Mouse (Mus musculus): ENCODE data around the gene Brinp2. TPM values are rescaled to one million over a fixed set of nuclear protein-coding genes. Genes with fewer than 3 reads are reported as not detected.

The Brinp2 gene
- total RNA-seq, 1 experiment from 2014 or later = not detected

DNA sequence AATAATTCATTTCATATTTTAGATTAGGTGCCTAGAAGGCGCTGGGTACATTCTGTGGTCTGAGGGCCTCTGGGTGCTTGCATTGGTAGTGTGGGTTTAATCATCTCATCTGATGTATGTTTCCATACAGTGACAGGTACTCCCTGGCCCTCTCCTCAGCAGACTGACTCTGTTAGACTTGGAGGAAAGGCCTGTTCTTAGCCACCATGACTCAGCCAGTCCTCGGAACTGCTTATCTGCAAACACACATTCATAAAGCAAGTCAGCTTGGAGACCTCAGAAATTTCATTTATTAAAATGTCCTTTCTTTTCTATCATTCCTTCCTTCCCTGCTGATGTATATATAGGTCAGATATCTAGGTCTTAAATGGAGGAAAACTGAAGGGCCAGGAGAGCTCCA is 116.3 kb downstream of the Brinp2 start:
- ATAC-seq (replicated peaks; ENCODE audit: insufficient number of reproducible peaks, low FRiP score, low TSS enrichment, poor library complexity, severe bottlenecking) = no peak

GRCm38 (mm10) chr1:158238722-158239121 is 117.4 kb downstream of the Brinp2 start:
- no peak for ATAC-seq (replicated peaks; ENCODE audit: insufficient number of reproducible peaks, low FRiP score, low TSS enrichment, poor library complexity, severe bottlenecking)

GRCm38 (mm10) chr1:158228687-158229224 is 127.4 kb downstream of the Brinp2 start:
- ATAC-seq (replicated peaks; ENCODE audit: insufficient number of reproducible peaks, low FRiP score, low TSS enrichment, poor library complexity, severe bottlenecking) = no peak

- no peak for ATAC-seq (replicated peaks; ENCODE audit: insufficient number of reproducible peaks, low FRiP score, low TSS enrichment, poor library complexity, severe bottlenecking)
Observed at GRCm38 (mm10) chr1:158227239-158227638, 128.9 kb downstream of the Brinp2 start.

DNA sequence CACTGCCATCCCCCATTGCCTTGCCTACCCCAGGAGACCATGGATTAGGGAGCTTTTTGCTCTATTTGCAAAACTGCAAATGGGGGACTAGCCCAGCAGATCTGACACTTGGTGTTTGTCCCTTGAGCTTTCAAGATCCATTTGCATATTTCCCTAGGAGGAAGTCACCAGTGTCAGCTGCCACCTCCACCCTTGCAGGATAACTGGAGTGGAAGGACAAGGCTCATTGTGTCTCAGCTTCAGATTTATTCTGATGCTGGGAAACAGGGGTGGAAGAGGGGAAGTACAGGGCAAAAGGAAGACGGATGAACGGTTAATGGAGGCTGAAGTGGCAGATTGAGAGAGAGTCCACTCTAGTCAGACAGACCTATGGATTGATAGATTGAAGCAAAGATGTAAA is 129.4 kb downstream of the Brinp2 start:
- no peak for ATAC-seq (replicated peaks; ENCODE audit: insufficient number of reproducible peaks, low FRiP score, low TSS enrichment, poor library complexity, severe bottlenecking)

- ATAC-seq (replicated peaks; ENCODE audit: insufficient number of reproducible peaks, low FRiP score, low TSS enrichment, poor library complexity, severe bottlenecking) = no peak
Observed at GRCm38 (mm10) chr1:158221048-158221447, 135.1 kb downstream of the Brinp2 start.

DNA sequence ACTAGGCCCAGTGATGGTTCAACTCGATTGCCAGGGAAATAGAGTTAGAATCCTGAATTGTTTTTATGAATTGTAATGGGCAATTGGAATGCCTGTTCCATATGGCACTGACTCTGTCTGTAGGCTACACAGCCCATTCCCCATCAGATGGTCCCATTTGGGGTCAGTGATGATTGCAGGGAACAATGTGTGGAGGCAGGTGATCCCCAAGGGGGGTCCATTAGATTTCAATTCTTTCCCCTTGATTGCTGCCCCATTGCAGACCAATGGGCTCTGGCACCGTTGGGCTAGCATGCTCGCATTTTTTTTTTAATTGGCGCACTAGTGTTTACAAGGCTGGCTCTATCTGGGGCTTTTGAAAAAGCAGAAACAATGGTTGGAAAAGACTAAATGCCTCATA is 136.0 kb downstream of the Brinp2 start:
- ATAC-seq (replicated peaks; ENCODE audit: insufficient number of reproducible peaks, low FRiP score, low TSS enrichment, poor library complexity, severe bottlenecking) = no peak

GRCm38 (mm10) chr1:158218750-158219149 is 137.4 kb downstream of the Brinp2 start:
- ATAC-seq (replicated peaks; ENCODE audit: insufficient number of reproducible peaks, low FRiP score, low TSS enrichment, poor library complexity, severe bottlenecking) = no peak

DNA sequence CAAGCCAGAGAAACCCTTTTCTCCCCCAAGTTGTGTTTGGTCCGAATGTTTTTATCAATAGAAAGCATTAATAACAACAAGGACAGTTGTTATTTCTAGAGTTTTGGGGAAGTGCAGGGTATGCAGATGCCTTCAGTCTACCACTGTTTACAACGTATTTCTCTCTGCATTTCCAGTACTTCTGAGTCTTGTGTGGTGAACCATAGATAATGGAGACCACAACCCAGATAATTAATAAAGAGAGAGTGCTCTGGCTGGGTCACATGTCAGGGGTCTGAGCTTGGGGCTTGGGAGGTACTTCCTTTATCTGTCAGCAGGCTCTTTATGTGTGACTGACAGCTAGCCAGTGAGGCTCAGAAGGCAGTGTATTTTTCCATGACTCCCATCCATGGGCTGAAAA is 137.8 kb downstream of the Brinp2 start:
- ATAC-seq (replicated peaks; ENCODE audit: insufficient number of reproducible peaks, low FRiP score, low TSS enrichment, poor library complexity, severe bottlenecking) = no peak

- ATAC-seq (replicated peaks; ENCODE audit: insufficient number of reproducible peaks, low FRiP score, low TSS enrichment, poor library complexity, severe bottlenecking) = no peak
Observed at GRCm38 (mm10) chr1:158215581-158215980, 140.5 kb downstream of the Brinp2 start.

GRCm38 (mm10) chr1:158214743-158215142 is 141.4 kb downstream of the Brinp2 start:
- ATAC-seq (replicated peaks; ENCODE audit: insufficient number of reproducible peaks, low FRiP score, low TSS enrichment, poor library complexity, severe bottlenecking) = no peak

DNA sequence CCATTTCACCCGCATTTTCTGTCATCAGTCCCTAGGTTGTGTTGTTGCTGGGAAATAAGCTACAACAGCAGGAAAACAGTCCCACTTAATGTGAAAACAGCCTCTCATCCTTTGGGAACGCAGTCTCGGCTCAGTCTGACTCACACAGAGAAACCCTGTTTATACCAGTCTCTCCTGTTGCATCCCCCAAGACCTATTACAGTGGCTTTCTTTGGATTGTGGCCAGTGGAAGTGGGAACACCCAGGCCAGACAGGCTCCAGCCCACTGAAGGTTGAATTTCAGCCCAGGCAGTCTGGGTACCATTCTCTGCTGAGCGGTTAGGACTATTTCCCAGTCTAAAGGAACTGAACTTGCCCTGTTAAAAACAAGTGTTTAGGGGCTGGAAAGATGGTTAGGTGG is 142.4 kb downstream of the Brinp2 start:
- no peak for ATAC-seq (replicated peaks; ENCODE audit: insufficient number of reproducible peaks, low FRiP score, low TSS enrichment, poor library complexity, severe bottlenecking)

DNA sequence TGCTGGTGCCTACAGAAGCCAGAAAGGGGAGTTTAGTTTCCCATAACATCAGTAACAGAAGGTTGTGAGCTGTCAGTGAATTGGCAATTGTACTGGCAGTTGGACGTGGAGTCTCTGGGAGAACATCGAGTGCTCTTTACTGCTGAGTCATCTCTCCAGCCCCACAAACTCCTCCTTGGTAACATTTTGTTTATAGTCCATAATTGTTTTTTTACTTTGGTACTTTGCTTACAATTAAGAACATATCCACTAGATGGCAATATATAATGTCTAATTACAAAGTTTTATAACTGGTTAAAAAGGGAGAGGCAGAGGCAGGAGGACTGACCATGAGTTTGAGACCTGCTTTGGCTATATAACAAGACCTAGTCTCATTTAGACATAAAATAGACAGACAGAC is 148.5 kb downstream of the Brinp2 start:
- no peak for ATAC-seq (replicated peaks; ENCODE audit: insufficient number of reproducible peaks, low FRiP score, low TSS enrichment, poor library complexity, severe bottlenecking)

DNA sequence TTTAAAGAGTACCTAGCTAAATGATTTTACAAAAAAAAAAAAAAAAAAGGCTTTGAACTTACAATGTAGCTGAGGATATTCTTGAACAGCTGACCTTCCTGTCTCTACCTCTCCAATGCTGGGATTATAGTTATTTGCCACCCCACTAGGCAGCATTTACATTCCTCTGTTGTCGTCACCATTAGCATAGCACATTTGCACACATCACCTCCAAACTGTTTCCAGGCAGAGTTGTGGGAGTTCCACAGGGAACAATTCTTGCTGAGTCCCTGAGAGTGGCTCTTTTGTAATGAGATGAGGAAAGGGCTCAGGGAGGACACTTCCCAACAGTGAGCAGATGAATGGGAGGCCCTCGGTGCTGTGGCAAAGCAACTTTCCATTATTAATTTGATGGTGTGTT is 153.2 kb downstream of the Brinp2 start:
- ATAC-seq (replicated peaks; ENCODE audit: insufficient number of reproducible peaks, low FRiP score, low TSS enrichment, poor library complexity, severe bottlenecking) = no peak

Other genes with a start within 250 kb of the Brinp2 start
- not detected in 3 replicates for gene Astn1, start 5.9 kb upstream of the Brinp2 start, total RNA-seq (2017)

Data from monocyte, adult 5-6 weeks (primary cell).